Mouse (Mus musculus): Measurements from ENCODE around the gene Ecd. TPM values are rescaled to one million over a fixed set of nuclear protein-coding genes. Genes with fewer than 3 reads are reported as not detected.

The Ecd gene
- total and polyA plus RNA-seq, 3 experiments, result 64.9 to 72.2 TPM; not detected in 1

- TF ChIP-seq E2F4 (IDR thresholded peaks at IDR 0.05; ENCODE audit: borderline replicate concordance, low read depth, low read length) (no peak), MYB (IDR thresholded peaks at IDR 0.05; ENCODE audit: low read depth, low read length) (no peak)
These were observed 22.9 kb upstream of the Ecd start (continued) for GRCm38 (mm10) chr14:20370798-20371197.

- no peak overlapping the region for H3K9ac ChIP-seq (ENCODE audit: control insufficient read depth, low read depth, low read length, poor library complexity, severe bottlenecking)
- peaks cover 0 to 15% of the 10 kb centered on the region in 2 experiments; a peak in 3 of 4 replicates for H3K36me3 ChIP-seq (ENCODE audit: control insufficient read depth in 1 of 2, insufficient read depth in 2 of 2, low read length in 2 of 2)
- H3K27ac ChIP-seq (ENCODE audit: control insufficient read depth, low read depth, low read length), result no peak overlapping the region
- TF ChIP-seq ZNF384 (IDR thresholded peaks at IDR 0.05; ENCODE audit: low read depth, low read length), result no peak
- no peak for TF ChIP-seq E2F4 (IDR thresholded peaks at IDR 0.05; ENCODE audit: borderline replicate concordance, low read depth, low read length)
- TF ChIP-seq MXI1 (IDR thresholded peaks at IDR 0.05; ENCODE audit: low read depth, low read length), result no peak
- no peak for TF ChIP-seq SIN3A (IDR thresholded peaks at IDR 0.05; ENCODE audit: low read length)
- TF ChIP-seq CTCF (IDR thresholded peaks at IDR 0.05 in 2 of 3, conservative IDR thresholded peaks at IDR 0.05 in 1 of 3; ENCODE audit: control insufficient read depth in 1 of 3, insufficient read depth in 1 of 3, low read depth in 2 of 3, low read length in 3 of 3, poor library complexity in 1 of 3, severe bottlenecking in 1 of 3), result peak in 2 of 3 experiments; percentile 40 to 41; a peak in 3 of 6 replicates
- TF ChIP-seq SMC3 (IDR thresholded peaks at IDR 0.05; ENCODE audit: low read depth, low read length), result no peak
- no peak for TF ChIP-seq RCOR1 (IDR thresholded peaks at IDR 0.05; ENCODE audit: low read depth, low read length)
- H3K4me1 ChIP-seq (ENCODE audit: control insufficient read depth in 1 of 2, insufficient read depth in 2 of 2, low read length in 2 of 2), result peaks cover 5% of the 10 kb centered on the region in 2 experiments; a peak in 3 of 4 replicates
- peak; percentile 55 for DNase-seq (ENCODE audit: low read depth, low spot score)
- H3K9me3 ChIP-seq (replicated peaks; ENCODE audit: insufficient read depth, low read length), result no peaks in the 10 kb centered on the region
- no peak overlapping the region for H3K4me3 ChIP-seq (ENCODE audit: control insufficient read depth in 1 of 2, insufficient read depth in 1 of 2, low read depth in 2 of 2, low read length in 2 of 2)
- no peaks in the 10 kb centered on the region for H3K79me2 ChIP-seq (ENCODE audit: control insufficient read depth, insufficient read depth, low read length, poor library complexity)
- H3K27me3 ChIP-seq (ENCODE audit: control insufficient read depth in 1 of 2, insufficient read depth in 2 of 2, low read length in 2 of 2), result no peaks in the 10 kb centered on the region
These were observed 20.4 kb upstream of the Ecd start for GRCm38 (mm10) chr14:20368271-20368670.

GRCm38 (mm10) chr14:20363230-20363629 is 15.3 kb upstream of the Ecd start:
- Histone ChIP-seq H3K9me3 (replicated peaks; ENCODE audit: insufficient read depth, low read length) (no peaks in the 10 kb centered on the region), H3K79me2 (ENCODE audit: control insufficient read depth, insufficient read depth, low read length, poor library complexity) (no peaks in the 10 kb centered on the region), H3K4me3 (ENCODE audit: control insufficient read depth in 1 of 2, insufficient read depth in 1 of 2, low read depth in 2 of 2, low read length in 2 of 2) (no peak overlapping the region), H3K4me1 (ENCODE audit: control insufficient read depth in 1 of 2, insufficient read depth in 2 of 2, low read length in 2 of 2) (no peaks in the 10 kb centered on the region), H3K36me3 (ENCODE audit: control insufficient read depth in 1 of 2, insufficient read depth in 2 of 2, low read length in 2 of 2) (peaks cover 0 to 8% of the 10 kb centered on the region in 2 experiments; a peak in 2 of 4 replicates), H3K27ac (ENCODE audit: control insufficient read depth, low read depth, low read length) (no peak overlapping the region), H3K9ac (ENCODE audit: control insufficient read depth, low read depth, low read length, poor library complexity, severe bottlenecking) (no peak overlapping the region), H3K27me3 (ENCODE audit: control insufficient read depth in 1 of 2, insufficient read depth in 2 of 2, low read length in 2 of 2) (no peaks in the 10 kb centered on the region)
- no peak for DNase-seq (ENCODE audit: low read depth, low spot score)
- TF ChIP-seq ZC3H11A (IDR thresholded peaks at IDR 0.05; ENCODE audit: low read depth, low read length) (no peak), KAT2A (conservative IDR thresholded peaks at IDR 0.05; ENCODE audit: low read depth, low read length) (no peak), ZMIZ1 (IDR thresholded peaks at IDR 0.05; ENCODE audit: low read depth, low read length) (no peak), UBTF (IDR thresholded peaks at IDR 0.05; ENCODE audit: borderline replicate concordance, insufficient read depth, low read depth, low read length) (no peak), MAZ (IDR thresholded peaks at IDR 0.05; ENCODE audit: low read depth, low read length) (no peak), SIN3A (IDR thresholded peaks at IDR 0.05; ENCODE audit: low read length) (no peak), RAD21 (IDR thresholded peaks at IDR 0.05; ENCODE audit: low read depth, low read length) (no peak), MYC (IDR thresholded peaks at IDR 0.05; ENCODE audit: low read depth, low read length) (no peak), POLR2A (IDR thresholded peaks at IDR 0.05; ENCODE audit: control insufficient read depth in 1 of 2, insufficient read depth in 1 of 2, low read depth in 1 of 2, low read length in 2 of 2, poor library complexity in 1 of 2) (no peak), NRF1 (IDR thresholded peaks at IDR 0.05; ENCODE audit: insufficient read depth, low read depth, low read length, poor library complexity, severe bottlenecking) (no peak), ETS1 (IDR thresholded peaks at IDR 0.05; ENCODE audit: low read depth, low read length) (no peak), MAX (IDR thresholded peaks at IDR 0.05; ENCODE audit: low read length) (no peak), HCFC1 (IDR thresholded peaks at IDR 0.05; ENCODE audit: low read depth, low read length) (no peak)
